Mouse (Mus musculus): Measurements from ENCODE around the gene Surf1. TPM values are rescaled to one million over a fixed set of nuclear protein-coding genes. Genes with fewer than 3 reads are reported as not detected.
"Not testable (repeated sequence)": the region's sequence is repeated elsewhere in the genome, so short reads cannot be mapped to it uniquely, and the experiment has no call there.

The Surf1 gene
- total RNA-seq, 2 experiments from 2014 or later, result 81.5 to 83.5 TPM

GRCm38 (mm10) chr2:26900731-26901130, 15.6 kb downstream of the Surf1 start:
- DNase-seq (ENCODE audit: low spot score in 2 of 2), result no peak

- DNase-seq (ENCODE audit: low spot score in 2 of 2), result no peak
Observed at GRCm38 (mm10) chr2:26895898-26896297, 20.4 kb downstream of the Surf1 start.

- DNase-seq (ENCODE audit: low spot score in 2 of 2), result not testable (repeated sequence)
Observed at GRCm38 (mm10) chr2:26886170-26886569, 30.2 kb downstream of the Surf1 start.

- DNase-seq (ENCODE audit: low spot score in 2 of 2), result not testable (repeated sequence)
Observed at GRCm38 (mm10) chr2:26885541-26885940, 30.8 kb downstream of the Surf1 start.

GRCm38 (mm10) chr2:26878571-26878970, 37.8 kb downstream of the Surf1 start:
- no peak for DNase-seq (ENCODE audit: low spot score in 2 of 2)

GRCm38 (mm10) chr2:26870666-26871065, 45.7 kb downstream of the Surf1 start:
- no peak for DNase-seq (ENCODE audit: low spot score in 2 of 2)

GRCm38 (mm10) chr2:26864879-26865278, 51.5 kb downstream of the Surf1 start, which contains the start of gene Abo:
Abo (minus strand) TSS chr2:26864979.
- DNase-seq (ENCODE audit: low spot score in 2 of 2), result no peak

Other genes with a start within 250 kb of the Surf1 start
- gene Lcn4, start 245.2 kb downstream of the Surf1 start, total RNA-seq (2021), result not detected
- gene Abo, start 51.6 kb downstream of the Surf1 start, total RNA-seq (2021), result not detected
- 10 to 100 TPM; 31.5 to 33.9 TPM for gene Surf6, start 13.7 kb downstream of the Surf1 start, total RNA-seq (2021)
- gene Med22, start 5.9 kb downstream of the Surf1 start, total RNA-seq (2021), result 10 to 100 TPM; 44.5 to 45.9 TPM
- gene Rpl7a, start 5.8 kb downstream of the Surf1 start, total RNA-seq (2021), result 100 to 1,000 TPM; 346 to 356 TPM
- gene Surf2, start 163 bp downstream of the Surf1 start, total RNA-seq (2021), result 10 to 100 TPM; 35.4 to 38.7 TPM
- gene Surf4, start 17.4 kb upstream of the Surf1 start, total RNA-seq (2021), result 10 to 100 TPM; 62.1 to 64.0 TPM
- gene Stkld1, start 17.5 kb upstream of the Surf1 start, total RNA-seq (2021), result under 1 TPM; 0.20 to 0.39 TPM
- gene Rexo4, start 47.9 kb upstream of the Surf1 start, total RNA-seq (2021), result 10 to 100 TPM; 49.2 to 51.9 TPM
- 1 to 10 TPM; 1.3 to 1.4 TPM for gene Adamts13, start 56.9 kb upstream of the Surf1 start, total RNA-seq (2021)
- gene Cacfd1, start 93.4 kb upstream of the Surf1 start, total RNA-seq (2021), result 10 to 100 TPM; 63.2 to 63.3 TPM
- 10 to 100 TPM; 44.3 to 44.9 TPM for gene Slc2a6, start 111.5 kb upstream of the Surf1 start, total RNA-seq (2021)
- 1 to 10 TPM; 1.0 to 1.4 TPM for gene Mymk, start 155.6 kb upstream of the Surf1 start, total RNA-seq (2021)
- 10 to 100 TPM; 16.1 to 18.1 TPM for gene Adamtsl2, start 162.8 kb upstream of the Surf1 start, total RNA-seq (2021)
- gene Fam163b, start 226.0 kb upstream of the Surf1 start, total RNA-seq (2021), result 100 to 1,000 TPM; 105 to 107 TPM
- gene Dbh, start 248.7 kb upstream of the Surf1 start, total RNA-seq (2021), result under 1 TPM; 0.20 to 0.50 TPM

Data from layer of hippocampus, postnatal 10 days (tissue).